Mouse (Mus musculus) neural tube, embryonic 11.5 days (tissue): Measurements from ENCODE around the gene Myd88. TPM values are rescaled to one million over a fixed set of nuclear protein-coding genes. Genes with fewer than 3 reads are reported as not detected.

ENCODE experiments used
- ATAC-seq: fragments of 200-750 bp; cut with Nextera tagmentation; 2 replicates; pipeline ENCODE4 v1.8.0; 2017; ENCODE audit warnings: moderate number of reproducible peaks, mild to moderate bottlenecking, moderate TSS enrichment, moderate library complexity; ENCODE audit not compliant: insufficient read depth, low FRiP score, low TSS enrichment
- DNase-seq: peaks from one replicate; pipeline ENCODE4 v3.0.0-alpha.2; 2015; ENCODE audit warnings: low spot score
- H3K27ac ChIP-seq: fragments of 300-500 bp; sonication (generic); 2 replicates; pipeline ENCODE4 v1.5.1; 2014; ENCODE audit warnings: low read depth, mild to moderate bottlenecking, low read length
- H3K27me3 ChIP-seq: fragments of 300-500 bp; sonication (generic); 2 replicates; pipeline ENCODE4 v1.6.1; 2014; ENCODE audit warnings: mild to moderate bottlenecking, low read length, mixed read lengths; ENCODE audit not compliant: control insufficient read depth, insufficient read depth
- H3K36me3 ChIP-seq: fragments of 300-500 bp; sonication (generic); 2 replicates; pipeline ENCODE4 v1.6.1; 2014; ENCODE audit warnings: mild to moderate bottlenecking, low read length, moderate library complexity, mixed read lengths; ENCODE audit not compliant: control insufficient read depth, insufficient read depth
- H3K4me1 ChIP-seq: fragments of 300-500 bp; sonication (generic); 2 replicates; pipeline ENCODE4 v1.6.1; 2014; ENCODE audit warnings: low read length, mixed read lengths; ENCODE audit not compliant: control insufficient read depth, insufficient read depth
- H3K4me2 ChIP-seq: fragments of 300-500 bp; sonication (generic); 2 replicates; pipeline ENCODE4 v1.6.1; 2014; ENCODE audit warnings: low read depth, mild to moderate bottlenecking, moderate library complexity
- H3K4me3 ChIP-seq: fragments of 300-500 bp; sonication (generic); 2 replicates; pipeline ENCODE4 v1.5.1; 2014; ENCODE audit warnings: low read depth, low read length
- H3K9ac ChIP-seq: fragments of 300-500 bp; sonication (generic); 2 replicates; pipeline ENCODE4 v1.6.1; 2014; ENCODE audit warnings: mild to moderate bottlenecking, low read length
- H3K9me3 ChIP-seq: fragments of 300-500 bp; sonication (generic); 2 replicates; pipeline ENCODE4 v1.6.1; 2016; ENCODE audit warnings: low read length; ENCODE audit not compliant: control insufficient read depth
- WGBS: fragments of 180-500 bp; shearing (Covaris S2); extraction: QIAGEN DNeasy Blood & Tissue Kit; methylation state at CpG from one replicate; pipeline ENCODE4 v1.1.7; 2014; 5-methylcytosine and 5-hydroxymethylcytosine counted together
- polyA plus RNA-seq: library from polyadenylated mRNA; unstranded; fragments of >200 nt; fragmentation: Nextera tagmentation; extraction: Ambion mirVana; gene quantifications from 2 replicates; pipeline ENCODE4 v1.2.1, GENCODE M21; 2014

Myd88 gene
- polyA plus RNA-seq, 1 experiment from 2014 or later, result 7.9 TPM

- H3K27me3 ChIP-seq, result no peaks in the 10 kb centered on the region
- H3K27ac ChIP-seq, result no peak overlapping the region
- no peaks in the 10 kb centered on the region for H3K4me1 ChIP-seq
- H3K36me3 ChIP-seq, result no peaks in the 10 kb centered on the region
- no peak overlapping the region for H3K4me2 ChIP-seq
- H3K9me3 ChIP-seq, result no peaks in the 10 kb centered on the region
- no peak for ATAC-seq
- no peak for DNase-seq
- no peak overlapping the region for H3K9ac ChIP-seq
- no peak overlapping the region for H3K4me3 ChIP-seq
- WGBS, result 86% methylated on average over 3 of the region's 3 CpGs
These were observed 27.2 kb upstream of the Myd88 start for GRCm38 (mm10) chr9:119368367-119368766.

DNA sequence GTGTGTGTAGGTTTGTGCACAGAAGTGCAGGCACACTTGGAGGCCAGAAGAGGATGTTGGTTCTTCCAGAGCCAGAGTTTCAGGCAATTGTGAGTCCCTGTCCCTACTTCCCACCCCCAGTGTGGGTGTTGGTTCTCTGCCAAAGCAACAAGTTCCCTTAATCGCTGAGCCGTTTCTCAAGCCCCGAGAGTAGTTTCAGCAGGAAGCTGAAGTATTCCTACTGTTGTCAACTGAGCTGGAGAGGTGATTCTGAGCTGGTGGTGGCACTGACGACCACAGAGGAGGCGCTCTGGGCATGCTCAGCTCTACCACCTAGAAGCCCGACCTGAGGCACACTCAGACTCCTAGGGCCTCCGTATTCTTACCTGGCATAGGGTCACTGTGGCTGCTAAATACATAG lies 24.1 kb upstream of the Myd88 start, which contains the start of gene Slc22a14:
Gene Slc22a14, minus strand, starts transcription at position 270 of the 400 bp plus-strand sequence.
- Histone ChIP-seq H3K36me3 (no peaks in the 10 kb centered on the region), H3K4me2 (no peak within 1 kb of the TSS), H3K9ac (no peak within 1 kb of the TSS), H3K4me1 (no peaks in the 10 kb centered on the region), H3K27ac (no peak within 1 kb of the TSS), H3K4me3 (no peak within 1 kb of the TSS), H3K9me3 (no peaks in the 10 kb centered on the region), H3K27me3 (no peaks in the 10 kb centered on the region)
- no peak for ATAC-seq
- DNase-seq, result no peak
- WGBS, result 84% methylated on average over 7 of the region's 7 CpGs

DNA sequence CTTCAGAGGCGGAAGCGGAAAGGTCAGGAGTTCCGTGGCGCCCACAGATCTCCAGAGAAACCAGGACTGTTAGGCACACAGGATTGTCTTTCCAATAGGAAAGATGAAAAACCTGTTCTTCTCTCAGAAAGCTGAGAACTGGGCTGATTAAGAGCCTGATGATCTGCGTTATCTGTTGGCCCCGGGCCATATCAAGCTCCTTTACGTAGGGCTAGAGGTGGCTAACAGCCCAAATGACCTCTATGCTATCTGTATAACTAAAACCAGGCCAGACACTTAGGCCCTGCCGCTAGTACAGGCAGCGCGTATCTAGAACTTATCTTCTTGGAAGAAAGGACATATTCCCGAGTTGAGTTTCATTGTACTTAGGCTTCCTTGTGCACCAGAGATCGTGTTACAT lies 22.0 kb upstream of the Myd88 start:
- H3K9me3 ChIP-seq, result no peaks in the 10 kb centered on the region
- H3K4me3 ChIP-seq, result no peak overlapping the region
- no peaks in the 10 kb centered on the region for H3K36me3 ChIP-seq
- no peaks in the 10 kb centered on the region for H3K4me1 ChIP-seq
- no peak overlapping the region for H3K27ac ChIP-seq
- H3K9ac ChIP-seq, result no peak overlapping the region
- no peak overlapping the region for H3K4me2 ChIP-seq
- 91% methylated on average over 12 of the region's 12 CpGs for WGBS
- H3K27me3 ChIP-seq, result no peaks in the 10 kb centered on the region
- ATAC-seq (no peak), DNase-seq (no peak)

DNA sequence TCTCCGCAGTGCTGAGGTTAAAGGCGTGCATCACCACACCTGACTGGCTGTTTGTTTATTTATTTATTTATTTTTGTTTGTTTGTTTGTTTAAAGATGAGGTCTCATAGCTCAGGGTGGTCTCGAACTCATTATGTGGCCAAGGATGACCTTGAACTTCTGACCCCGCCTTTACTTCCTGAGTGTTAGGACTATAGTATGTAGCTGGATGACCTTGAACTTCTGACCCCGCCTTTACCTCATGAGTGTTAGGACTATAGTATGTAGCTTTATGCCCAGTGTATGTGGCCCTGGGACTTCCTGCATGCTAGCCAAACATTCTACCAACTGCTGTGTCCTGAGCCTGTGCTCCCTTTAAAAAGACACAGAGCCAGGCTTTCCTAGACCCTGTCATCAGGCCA lies 20.2 kb upstream of the Myd88 start:
- Histone ChIP-seq H3K36me3 (no peaks in the 10 kb centered on the region), H3K27ac (no peak overlapping the region), H3K4me3 (no peak overlapping the region), H3K4me2 (no peak overlapping the region), H3K27me3 (no peaks in the 10 kb centered on the region), H3K4me1 (no peaks in the 10 kb centered on the region), H3K9me3 (no peaks in the 10 kb centered on the region), H3K9ac (no peak overlapping the region)
- ATAC-seq (no peak), DNase-seq (no peak)
- WGBS, result 95% methylated on average over 5 of the region's 5 CpGs

- Histone ChIP-seq H3K9me3 (no peaks in the 10 kb centered on the region), H3K4me2 (peak overlapping the region; percentile 89), H3K27me3 (no peaks in the 10 kb centered on the region), H3K4me3 (peak overlapping the region; percentile 63), H3K27ac (no peak overlapping the region), H3K36me3 (no peaks in the 10 kb centered on the region), H3K9ac (peak overlapping the region; percentile 66; the same call in 1 of the 2 replicates), H3K4me1 (no peaks in the 10 kb centered on the region)
- DNase-seq (no peak), ATAC-seq (no peak)
- WGBS, result 46% methylated on average over 9 of the region's 9 CpGs
These were observed 16.8 kb upstream of the Myd88 start for GRCm38 (mm10) chr9:119358058-119358429.

DNA sequence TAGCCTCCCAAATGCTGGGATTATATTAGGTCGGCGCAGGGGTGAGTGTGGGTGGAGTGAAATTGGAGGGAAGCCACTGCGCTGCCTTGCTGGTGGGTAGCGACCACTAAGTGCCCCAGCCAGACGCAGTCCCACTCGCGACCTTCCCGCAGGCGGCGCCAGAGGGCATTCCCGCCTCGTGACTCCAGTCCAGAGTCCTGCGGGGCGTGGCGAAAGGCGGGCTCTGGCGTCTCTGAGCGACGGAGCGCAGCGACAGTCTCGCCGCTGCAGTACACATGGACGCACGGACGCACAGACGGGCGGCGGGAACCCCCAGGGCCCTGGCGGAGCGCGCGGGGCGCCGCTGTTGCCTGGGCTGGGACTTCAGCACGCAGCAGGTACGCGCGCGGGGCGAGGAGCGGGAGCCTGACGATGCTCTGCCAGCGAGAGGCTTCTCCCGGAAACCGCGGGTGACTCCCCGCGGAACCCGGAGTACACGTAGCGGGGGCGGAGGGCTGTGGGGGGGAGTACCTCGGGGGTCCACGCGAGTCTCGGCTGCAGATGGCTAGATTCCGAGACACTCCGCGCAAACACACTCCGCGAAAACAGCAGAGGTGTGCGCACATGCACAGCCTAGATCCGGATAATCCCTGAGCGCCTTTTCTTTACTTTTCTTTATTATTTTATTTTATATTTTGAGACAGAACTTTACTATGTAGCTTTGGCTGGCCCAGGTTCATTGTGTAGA lies 16.3 kb upstream of the Myd88 start, which contains the start of gene Xylb:
Gene Xylb, plus strand, starts transcription at position 51 of the 727 bp plus-strand sequence.
- Histone ChIP-seq H3K4me2 (peak within 1 kb of the TSS; percentile 89), H3K4me3 (peak within 1 kb of the TSS; percentile 63), H3K9ac (peak within 1 kb of the TSS; percentile 66), H3K36me3 (no peaks in the 10 kb centered on the region), H3K9me3 (no peaks in the 10 kb centered on the region), H3K27me3 (no peaks in the 10 kb centered on the region), H3K27ac (no peak within 1 kb of the TSS), H3K4me1 (no peaks in the 10 kb centered on the region)
- WGBS, result 4% methylated on average over 65 of the region's 65 CpGs
- ATAC-seq (peak; percentile 89), DNase-seq (peak; percentile 93)

DNA sequence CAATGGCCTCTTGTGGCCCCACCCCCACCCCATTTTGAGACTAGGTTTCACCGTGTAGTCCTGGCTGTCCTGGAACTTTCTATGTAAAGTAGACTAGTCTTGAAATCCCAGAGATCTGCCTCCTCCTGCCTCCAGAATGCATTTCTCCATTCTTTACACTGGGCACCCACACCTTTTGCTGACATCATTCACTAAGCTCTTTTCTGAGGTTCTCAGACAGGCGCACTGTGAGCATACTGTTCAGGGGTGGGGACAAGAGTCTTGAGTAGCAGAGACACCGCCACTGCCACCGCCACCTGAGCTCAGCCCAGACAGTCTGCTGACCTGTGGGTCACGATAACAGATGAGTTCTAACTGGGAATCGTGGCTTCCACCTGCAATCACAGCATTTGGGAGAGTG lies 14.7 kb upstream of the Myd88 start:
- Histone ChIP-seq H3K9ac (no peak overlapping the region), H3K4me1 (no peaks in the 10 kb centered on the region), H3K9me3 (no peaks in the 10 kb centered on the region), H3K27ac (no peak overlapping the region), H3K27me3 (no peaks in the 10 kb centered on the region), H3K4me3 (no peak overlapping the region), H3K36me3 (no peaks in the 10 kb centered on the region; the same call in 1 of the 2 replicates), H3K4me2 (no peak overlapping the region)
- 82% methylated on average over 6 of the region's 6 CpGs for WGBS
- DNase-seq (no peak), ATAC-seq (no peak)

DNA sequence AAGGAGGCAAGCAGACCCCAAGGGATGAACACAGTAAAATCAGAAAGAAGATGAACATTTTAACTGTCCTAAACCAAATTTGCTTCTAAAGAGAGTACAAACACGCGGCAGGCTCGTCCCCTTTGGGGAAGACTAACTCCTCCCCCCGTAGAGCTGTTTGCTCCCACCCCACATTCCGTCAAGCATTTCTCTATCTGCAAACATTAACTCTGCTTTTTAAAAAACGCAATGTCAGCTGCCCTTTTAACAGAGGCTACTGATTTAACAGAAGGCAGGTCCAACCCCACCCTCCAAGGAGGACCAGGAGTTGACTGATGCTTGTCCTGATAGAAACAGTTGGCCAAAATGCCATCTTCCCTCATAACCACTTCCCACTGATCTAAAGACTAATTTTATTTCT lies 12.7 kb upstream of the Myd88 start:
- Histone ChIP-seq H3K36me3 (peaks cover 2% of the 10 kb centered on the region), H3K9ac (no peak overlapping the region), H3K4me3 (no peak overlapping the region), H3K27ac (no peak overlapping the region), H3K9me3 (no peaks in the 10 kb centered on the region), H3K27me3 (no peaks in the 10 kb centered on the region), H3K4me2 (no peak overlapping the region), H3K4me1 (no peaks in the 10 kb centered on the region)
- ATAC-seq (no peak), DNase-seq (no peak)
- WGBS, result 84% methylated on average over 6 of the region's 6 CpGs

DNA sequence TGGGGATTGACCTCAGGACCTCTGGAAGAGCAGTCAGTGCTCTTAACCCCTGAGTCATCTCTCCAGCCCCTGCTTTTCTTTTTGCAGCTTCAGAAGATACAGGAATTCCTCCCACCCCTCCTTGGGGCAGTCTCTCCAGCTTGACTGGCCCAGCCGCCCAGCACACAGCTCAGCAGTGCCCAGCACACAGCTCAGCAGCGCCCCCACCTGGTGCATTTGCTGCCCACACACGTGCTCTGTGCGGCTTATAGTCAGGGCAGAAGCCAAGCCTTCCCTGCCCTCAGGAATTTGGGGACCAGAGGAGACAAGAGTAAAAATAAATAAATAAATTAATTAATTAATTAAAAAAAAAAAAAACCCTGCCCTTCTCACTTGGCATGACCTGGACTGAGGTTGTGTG lies 10.8 kb upstream of the Myd88 start:
- DNase-seq (peak; percentile 81), ATAC-seq (peak; percentile 87)
- Histone ChIP-seq H3K27me3 (no peaks in the 10 kb centered on the region), H3K4me3 (no peak overlapping the region), H3K9me3 (no peaks in the 10 kb centered on the region), H3K36me3 (peaks cover 2% of the 10 kb centered on the region), H3K9ac (no peak overlapping the region), H3K4me2 (no peak overlapping the region), H3K27ac (no peak overlapping the region), H3K4me1 (no peaks in the 10 kb centered on the region)
- 23% methylated on average over 4 of the region's 4 CpGs for WGBS
